Mouse (Mus musculus): ENCODE measurements around the gene Tnip2.

Gene Tnip2

GRCm38 (mm10) chr5:34513466-34514217 is at the start of gene Tnip2:
Gene Tnip2, minus strand, starts transcription at chr5:34513991.
- DNase-seq (ENCODE audit: low read depth), result peak; percentile 97

GRCm38 (mm10) chr5:34551821-34552220 is 38.0 kb upstream of the Tnip2 start:
- no peak for DNase-seq (ENCODE audit: low read depth)

- peak; percentile 45 for DNase-seq (ENCODE audit: low read depth)
Observed at GRCm38 (mm10) chr5:34550251-34550650, 36.5 kb upstream of the Tnip2 start.

- peak; percentile 63 for DNase-seq (ENCODE audit: low read depth)
Observed at GRCm38 (mm10) chr5:34549483-34550221, 35.9 kb upstream of the Tnip2 start.

GRCm38 (mm10) chr5:34549135-34549482 is 35.3 kb upstream of the Tnip2 start:
- DNase-seq (ENCODE audit: low read depth), result no peak

GRCm38 (mm10) chr5:34547410-34547809 is 33.6 kb upstream of the Tnip2 start:
- DNase-seq (ENCODE audit: low read depth), result peak; percentile 71

- peak; percentile 47 for DNase-seq (ENCODE audit: low read depth)
Observed at GRCm38 (mm10) chr5:34543114-34543513, 29.3 kb upstream of the Tnip2 start.

GRCm38 (mm10) chr5:34542166-34542565 is 28.4 kb upstream of the Tnip2 start:
- no peak for DNase-seq (ENCODE audit: low read depth)

- no peak for DNase-seq (ENCODE audit: low read depth)
Observed at GRCm38 (mm10) chr5:34539121-34539520, 25.3 kb upstream of the Tnip2 start.

- DNase-seq (ENCODE audit: low read depth), result peak; percentile 84
Observed at GRCm38 (mm10) chr5:34538527-34538926, 24.7 kb upstream of the Tnip2 start.

GRCm38 (mm10) chr5:34538079-34538478 is 24.3 kb upstream of the Tnip2 start:
- no peak for DNase-seq (ENCODE audit: low read depth)

- no peak for DNase-seq (ENCODE audit: low read depth)
Observed at GRCm38 (mm10) chr5:34535831-34536230, 22.0 kb upstream of the Tnip2 start.

- no peak for DNase-seq (ENCODE audit: low read depth)
Observed at GRCm38 (mm10) chr5:34534776-34535581, 21.2 kb upstream of the Tnip2 start.

- DNase-seq (ENCODE audit: low read depth), result no peak
Observed at GRCm38 (mm10) chr5:34533820-34534219, 20.0 kb upstream of the Tnip2 start.

- DNase-seq (ENCODE audit: low read depth), result no peak
Observed at GRCm38 (mm10) chr5:34533066-34533465, 19.3 kb upstream of the Tnip2 start.

- DNase-seq (ENCODE audit: low read depth), result no peak
Observed at GRCm38 (mm10) chr5:34530687-34531086, 16.9 kb upstream of the Tnip2 start.

- no peak for DNase-seq (ENCODE audit: low read depth)
Observed at GRCm38 (mm10) chr5:34530116-34530515, 16.3 kb upstream of the Tnip2 start.

- no peak for DNase-seq (ENCODE audit: low read depth)
Observed at GRCm38 (mm10) chr5:34528724-34529123, 14.9 kb upstream of the Tnip2 start.

GRCm38 (mm10) chr5:34527352-34527751 is 13.6 kb upstream of the Tnip2 start:
- DNase-seq (ENCODE audit: low read depth), result peak; percentile 15

GRCm38 (mm10) chr5:34526477-34526775 is 12.6 kb upstream of the Tnip2 start:
- DNase-seq (ENCODE audit: low read depth), result no peak

- DNase-seq (ENCODE audit: low read depth), result peak; percentile 96
Observed at GRCm38 (mm10) chr5:34525663-34526476, 12.1 kb upstream of the Tnip2 start, which contains the start of gene Sh3bp2. Gene Sh3bp2, plus strand, starts transcription at chr5:34525838.

GRCm38 (mm10) chr5:34524511-34524910 is 10.7 kb upstream of the Tnip2 start:
- no peak for DNase-seq (ENCODE audit: low read depth)

Data from naive thymus-derived CD4-positive, alpha-beta T cell, adult 2 months (primary cell).